Mouse (Mus musculus) granulocyte monocyte progenitor cell, adult 5-6 weeks (primary cell): ENCODE measurements at regions not wholly inside any gene's neighbourhood (a gene's known extent, or its start where the extent isn't known, plus 50 kb on each side); places are given as distances from the start of the nearest gene placed in this dataset.

Source experiments
- ATAC-seq: replicated peaks from 2 replicates; pipeline ENCODE4 v1.8.0; 2016; ENCODE audit warnings: mild to moderate bottlenecking, moderate TSS enrichment, inconsistent platforms; ENCODE audit not compliant: poor library complexity, severe bottlenecking

- no peak for ATAC-seq
Observed at GRCm38 (mm10) chr13:102545845-102546615, 147.3 kb upstream of the Cd180 start.

- no peak for ATAC-seq
Observed at GRCm38 (mm10) chr13:102548252-102548651, 145.1 kb upstream of the Cd180 start.

GRCm38 (mm10) chr13:102566846-102567572, 126.3 kb upstream of the Cd180 start:
- ATAC-seq: no peak

GRCm38 (mm10) chr13:102569580-102569979, 123.8 kb upstream of the Cd180 start:
- no peak for ATAC-seq

- ATAC-seq: no peak
Observed at GRCm38 (mm10) chr13:102570286-102570685, 123.1 kb upstream of the Cd180 start.

GRCm38 (mm10) chr13:102573286-102573921, 120.0 kb upstream of the Cd180 start:
- peak; percentile 98 for ATAC-seq

GRCm38 (mm10) chr13:102576871-102577662, 116.3 kb upstream of the Cd180 start:
- no peak for ATAC-seq

GRCm38 (mm10) chr13:102578811-102579210, 114.5 kb upstream of the Cd180 start:
- no peak for ATAC-seq

- ATAC-seq: peak; percentile 67
Observed at GRCm38 (mm10) chr13:102579638-102580037, 113.7 kb upstream of the Cd180 start.

- ATAC-seq: no peak
Observed at GRCm38 (mm10) chr13:102583984-102584645, 109.2 kb upstream of the Cd180 start.

GRCm38 (mm10) chr13:102586215-102586614, 107.1 kb upstream of the Cd180 start:
- ATAC-seq: no peak

GRCm38 (mm10) chr13:102589680-102590435, 103.5 kb upstream of the Cd180 start:
- ATAC-seq: no peak

GRCm38 (mm10) chr13:102591803-102592537, 101.4 kb upstream of the Cd180 start:
- no peak for ATAC-seq

- ATAC-seq: no peak
Observed at GRCm38 (mm10) chr13:102593405-102594200, 99.8 kb upstream of the Cd180 start.

- no peak for ATAC-seq
Observed at GRCm38 (mm10) chr13:102594201-102594600, 99.2 kb upstream of the Cd180 start.

GRCm38 (mm10) chr13:102595602-102596001, 97.8 kb upstream of the Cd180 start:
- no peak for ATAC-seq

GRCm38 (mm10) chr13:102596101-102596500, 97.3 kb upstream of the Cd180 start:
- ATAC-seq: no peak

- ATAC-seq: no peak
Observed at GRCm38 (mm10) chr13:102598181-102598580, 95.2 kb upstream of the Cd180 start.
